Mouse (Mus musculus): ENCODE data around the gene Ift122.

Gene Ift122

GRCm38 (mm10) chr6:115963656-115964055 lies 110.4 kb downstream of the Ift122 start:
- DNase-seq, result no peak

- no peak for DNase-seq
Measured at GRCm38 (mm10) chr6:115966227-115966966, 113.1 kb downstream of the Ift122 start.

- no peak for DNase-seq
Measured at GRCm38 (mm10) chr6:115967291-115967880, 114.1 kb downstream of the Ift122 start.

- no peak for DNase-seq
Measured at GRCm38 (mm10) chr6:115968086-115968485, 114.8 kb downstream of the Ift122 start.

- no peak for DNase-seq
Measured at GRCm38 (mm10) chr6:115968700-115969099, 115.4 kb downstream of the Ift122 start.

GRCm38 (mm10) chr6:115969103-115969502 lies 115.8 kb downstream of the Ift122 start:
- no peak for DNase-seq

GRCm38 (mm10) chr6:115969952-115970351 lies 116.7 kb downstream of the Ift122 start:
- peak; percentile 41 for DNase-seq

- no peak for DNase-seq
Measured at GRCm38 (mm10) chr6:115971273-115972060, 118.2 kb downstream of the Ift122 start.

- no peak for DNase-seq
Measured at GRCm38 (mm10) chr6:115972083-115972764, 119.0 kb downstream of the Ift122 start.

- DNase-seq, result no peak
Measured at GRCm38 (mm10) chr6:115973139-115973875, 120.0 kb downstream of the Ift122 start.

- DNase-seq, result no peak
Measured at GRCm38 (mm10) chr6:115973881-115974662, 120.8 kb downstream of the Ift122 start.

GRCm38 (mm10) chr6:115975606-115976005 lies 122.3 kb downstream of the Ift122 start:
- no peak for DNase-seq

Measured in liver (tissue).